Mouse (Mus musculus) heart, embryonic 14.5 days (tissue): ENCODE data around the gene Pisd. TPM values are rescaled to one million over a fixed set of nuclear protein-coding genes. Genes with fewer than 3 reads are reported as not detected.
"Not testable (repeated sequence)": the region's sequence is repeated elsewhere in the genome, so short reads cannot be mapped to it uniquely, and the experiment has no call there.

Experiments used
- ATAC-seq: fragments of 200-750 bp; cut with Nextera tagmentation; 2 replicates; pipeline ENCODE4 v1.8.0; 2017; ENCODE audit warnings: low read depth, moderate TSS enrichment; ENCODE audit not compliant: insufficient number of reproducible peaks, insufficient read depth, low FRiP score
- H3K27ac ChIP-seq, 2 experiments: fragments of 200-500 bp in 1 of 2; fragments of 300-500 bp in 1 of 2; sonication (generic) in 1 of 2; replicated peaks in 1 of 2; 2 replicates each; pipeline ENCODE4 v1.5.1; 2012 to 2014; ENCODE audit warnings: low read depth in 2 of 2, low read length in 2 of 2, control low read depth in 1 of 2, mild to moderate bottlenecking in 1 of 2, mixed read lengths in 1 of 2; ENCODE audit not compliant: control insufficient read depth in 1 of 2, insufficient read depth in 1 of 2
- H3K27me3 ChIP-seq: fragments of 300-500 bp; sonication (generic); 2 replicates; pipeline ENCODE4 v1.6.1; 2014; ENCODE audit warnings: mild to moderate bottlenecking, low read length, control low read depth; ENCODE audit not compliant: control insufficient read depth, insufficient read depth
- H3K36me3 ChIP-seq: fragments of 300-500 bp; sonication (generic); 2 replicates; pipeline ENCODE4 v1.6.1; 2014; ENCODE audit warnings: mild to moderate bottlenecking, control low read depth, low read length, mixed read lengths; ENCODE audit not compliant: control insufficient read depth, insufficient read depth
- H3K4me1 ChIP-seq, 2 experiments: fragments of 200-500 bp in 1 of 2; fragments of 300-500 bp in 1 of 2; sonication (generic) in 1 of 2; 2 replicates each; pipeline ENCODE4 v1.6.1; 2012 to 2014; ENCODE audit warnings: low read length in 2 of 2, control low read depth in 1 of 2, mixed read lengths in 1 of 2; ENCODE audit not compliant: control insufficient read depth in 2 of 2, insufficient read depth in 2 of 2
- H3K4me2 ChIP-seq: fragments of 300-500 bp; sonication (generic); 2 replicates; pipeline ENCODE4 v1.6.1; 2014; ENCODE audit warnings: mild to moderate bottlenecking, low read length
- H3K4me3 ChIP-seq, 2 experiments: fragments of 200-500 bp in 1 of 2; fragments of 300-500 bp in 1 of 2; sonication (generic) in 1 of 2; 2 replicates each; pipeline ENCODE4 v1.5.1; 2012 to 2014; ENCODE audit warnings: low read length in 2 of 2, mild to moderate bottlenecking in 2 of 2, control low read depth in 1 of 2, low read depth in 1 of 2, moderate library complexity in 1 of 2; ENCODE audit not compliant: control insufficient read depth in 1 of 2, insufficient read depth in 1 of 2
- H3K9ac ChIP-seq: fragments of 300-500 bp; sonication (generic); 2 replicates; pipeline ENCODE4 v1.6.1; 2014; ENCODE audit warnings: mild to moderate bottlenecking, low read length
- H3K9me3 ChIP-seq: fragments of 300-500 bp; sonication (generic); 2 replicates; pipeline ENCODE4 v1.6.1; 2016; ENCODE audit warnings: low read length, control low read depth; ENCODE audit not compliant: control insufficient read depth
- WGBS: fragments of 180-500 bp; shearing (Covaris S2); extraction: QIAGEN DNeasy Blood & Tissue Kit; methylation state at CpG from one replicate; pipeline ENCODE4 v1.1.7; 2014; 5-methylcytosine and 5-hydroxymethylcytosine counted together
- polyA plus RNA-seq: library from polyadenylated mRNA; unstranded; fragments of >200 nt; fragmentation: Nextera tagmentation; extraction: Ambion mirVana; gene quantifications from 2 replicates; pipeline ENCODE4 v1.2.1, GENCODE M21; 2014

The Pisd gene
- polyA plus RNA-seq, 1 experiment from 2014 or later = 49.2 TPM

GRCm38 (mm10) chr5:32760787-32761186, 24.7 kb downstream of the Pisd start:
- Histone ChIP-seq H3K36me3 (peaks cover 11% of the 10 kb centered on the region; the same call in 1 of the 2 replicates), H3K27me3 (no peaks in the 10 kb centered on the region), H3K4me2 (no peak overlapping the region), H3K27ac (no peak overlapping the region), H3K9ac (no peak overlapping the region), H3K9me3 (no peaks in the 10 kb centered on the region), H3K4me3 (no peak overlapping the region), H3K4me1 (peaks cover 5 to 8% of the 10 kb centered on the region in 2 experiments; a peak in 3 of 4 replicates)
- 44% methylated on average over 3 of the region's 3 CpGs for WGBS
- ATAC-seq = no peak

GRCm38 (mm10) chr5:32760352-32760751, 25.1 kb downstream of the Pisd start:
- WGBS = 93% methylated on average over 18 of the region's 18 CpGs
- H3K27me3 ChIP-seq = not testable (repeated sequence)

GRCm38 (mm10) chr5:32759662-32760061, 25.8 kb downstream of the Pisd start:
- Histone ChIP-seq H3K36me3 (peaks cover 11% of the 10 kb centered on the region; the same call in 1 of the 2 replicates), H3K9ac (no peak overlapping the region), H3K9me3 (no peaks in the 10 kb centered on the region), H3K4me3 (no peak overlapping the region), H3K27me3 (no peaks in the 10 kb centered on the region), H3K4me1 (peaks cover 5 to 8% of the 10 kb centered on the region in 2 experiments; a peak in 3 of 4 replicates), H3K4me2 (no peak overlapping the region), H3K27ac (no peak overlapping the region)
- ATAC-seq = no peak
- 78% methylated on average over 2 of the region's 2 CpGs for WGBS

More at GRCm38 (mm10) chr5:32760352-32760751, 25.1 kb downstream of the Pisd start:
- not testable (repeated sequence) for H3K4me1 ChIP-seq, H3K4me3 ChIP-seq, H3K9me3 ChIP-seq, H3K9ac ChIP-seq, ATAC-seq, H3K27ac ChIP-seq, H3K4me2 ChIP-seq
- H3K36me3 ChIP-seq = peaks cover 11% of the 10 kb centered on the region; the same call in 1 of the 2 replicates

GRCm38 (mm10) chr5:32756141-32756540, 29.3 kb downstream of the Pisd start:
- Histone ChIP-seq H3K36me3 (no peaks in the 10 kb centered on the region), H3K4me1 (peaks cover 1 to 3% of the 10 kb centered on the region in 2 experiments; a peak in 1 of 4 replicates), H3K4me3 (no peak overlapping the region), H3K27me3 (no peaks in the 10 kb centered on the region), H3K4me2 (no peak overlapping the region), H3K9me3 (no peaks in the 10 kb centered on the region), H3K9ac (no peak overlapping the region), H3K27ac (no peak overlapping the region)
- ATAC-seq = no peak
- WGBS = 91% methylated on average over 8 of the region's 8 CpGs

GRCm38 (mm10) chr5:32751736-32752135, 33.7 kb downstream of the Pisd start:
- Histone ChIP-seq H3K27ac (no peak overlapping the region), H3K9ac (no peak overlapping the region), H3K4me1 (no peaks in the 10 kb centered on the region; a peak in 1 of 4 replicates), H3K4me2 (no peak overlapping the region), H3K4me3 (no peak overlapping the region), H3K36me3 (no peaks in the 10 kb centered on the region), H3K27me3 (no peaks in the 10 kb centered on the region), H3K9me3 (no peaks in the 10 kb centered on the region)
- ATAC-seq = no peak
- 53% methylated on average over 2 of the region's 2 CpGs for WGBS

GRCm38 (mm10) chr5:32748936-32749335, 36.5 kb downstream of the Pisd start:
- H3K4me3 ChIP-seq = no peak overlapping the region
- H3K4me1 ChIP-seq = peaks cover 4 to 18% of the 10 kb centered on the region in 2 experiments; a peak in 3 of 4 replicates
- 90% methylated on average over 6 of the region's 6 CpGs for WGBS
- H3K36me3 ChIP-seq = peaks cover 5% of the 10 kb centered on the region; the same call in 1 of the 2 replicates
- ATAC-seq = no peak
- no peak overlapping the region for H3K27ac ChIP-seq
- no peaks in the 10 kb centered on the region for H3K27me3 ChIP-seq
- H3K9ac ChIP-seq = no peak overlapping the region
- no peaks in the 10 kb centered on the region for H3K9me3 ChIP-seq
- no peak overlapping the region for H3K4me2 ChIP-seq

GRCm38 (mm10) chr5:32747650-32748375, 37.6 kb downstream of the Pisd start:
- H3K27ac ChIP-seq = no peak overlapping the region
- no peak overlapping the region for H3K4me2 ChIP-seq
- no peaks in the 10 kb centered on the region for H3K9me3 ChIP-seq
- WGBS = 64% methylated on average over 6 of the region's 6 CpGs
- peaks cover 4 to 18% of the 10 kb centered on the region in 2 experiments; a peak in 3 of 4 replicates for H3K4me1 ChIP-seq
- no peak overlapping the region for H3K4me3 ChIP-seq
- no peak overlapping the region for H3K9ac ChIP-seq
- ATAC-seq = no peak
- peaks cover 5% of the 10 kb centered on the region; the same call in 1 of the 2 replicates for H3K36me3 ChIP-seq
- H3K27me3 ChIP-seq = no peaks in the 10 kb centered on the region
